28 mouse cellular contexts compared by ENCODE assay signal in the genomic region with DNA sequence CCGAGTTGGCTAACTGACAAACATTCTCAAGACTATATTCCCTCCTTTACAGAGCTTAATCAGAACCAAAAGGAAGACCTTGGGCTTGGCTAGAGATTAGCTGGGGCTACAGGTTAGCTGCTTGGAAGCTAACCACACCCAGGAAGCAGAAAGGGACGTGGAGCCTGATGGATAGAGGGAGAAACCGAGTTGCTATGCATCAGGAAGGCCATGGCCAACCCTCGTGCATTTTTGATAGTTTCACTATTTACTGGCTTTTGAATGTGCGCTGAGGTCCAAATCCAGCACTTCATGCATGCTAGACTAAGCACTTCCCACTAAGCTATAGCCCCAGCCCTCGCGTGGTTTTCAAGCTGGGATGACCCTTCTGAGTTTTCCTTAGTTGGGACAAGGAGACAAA. TPM values are rescaled to one million over a fixed set of nuclear protein-coding genes. Genes with fewer than 3 reads are reported as not detected.
DNase-seq lines count a peak whose midpoint lies in the region; ATAC-seq and TF ChIP-seq lines count a peak whose summit lies in the region.
"Had no signal": no experiment of that assay in that cellular context is flagged by ENCODE, and none has a peak within 500 bp of the region (broad histone marks: within the 10 kb centered on the region; RNA-seq: fewer than 3 reads in every experiment).

No protein-coding gene starts in this region.

- H3K27ac ChIP-seq in heart, embryonic 16.5 days (ENCODE audit: low read length): 0 out of 2 replicates have a peak overlapping the region, but pooled peaks have one; percentile 25
- peak overlapping the region; percentile 9; the same call in 1 of the 2 replicates for H3K27ac ChIP-seq in embryonic fibroblast, embryonic 13.5 days (ENCODE audit: insufficient read depth, low read length)
- H3K27ac ChIP-seq: embryonic facial prominence, embryonic 12.5 days; embryonic facial prominence, embryonic 15.5 days; forebrain, embryonic 12.5 days; forebrain, embryonic 15.5 days; heart, embryonic 13.5 days; hindbrain, embryonic 12.5 days; hindbrain, embryonic 15.5 days; intestine, embryonic 15.5 days had no signal

- peaks cover 27% of the 10 kb centered on the region for H3K4me1 ChIP-seq in heart, embryonic 16.5 days (ENCODE audit: control insufficient read depth, insufficient read depth, low read length)
- peaks cover 25% of the 10 kb centered on the region for H3K4me1 ChIP-seq in embryonic fibroblast, embryonic 13.5 days (ENCODE audit: control insufficient read depth, insufficient read depth, low read length)

- no peaks in the 10 kb centered on the region for H3K36me3 ChIP-seq in heart, embryonic 16.5 days (ENCODE audit: control insufficient read depth, insufficient read depth)
- H3K36me3 ChIP-seq: embryonic facial prominence, embryonic 12.5 days; embryonic facial prominence, embryonic 15.5 days; forebrain, embryonic 12.5 days; hindbrain, embryonic 12.5 days; hindbrain, embryonic 15.5 days; intestine, embryonic 15.5 days had no signal

- ATAC-seq in heart, embryonic 16.5 days (replicated peaks; ENCODE audit: extremely low read depth, insufficient read depth, low FRiP score): no peak
- ATAC-seq: activated CD4-positive, CD25-positive, alpha-beta regulatory T cell, adult 4 months; CD4-positive, CD25-positive, alpha-beta regulatory T cell, adult 4 months; forebrain, embryonic 15.5 days; intestine, embryonic 15.5 days had no signal

- H3K9me3 ChIP-seq in heart, embryonic 16.5 days (replicated peaks; ENCODE audit: control insufficient read depth, low read length): no peaks in the 10 kb centered on the region
- H3K9me3 ChIP-seq: embryonic facial prominence, embryonic 12.5 days; embryonic facial prominence, embryonic 15.5 days; forebrain, embryonic 12.5 days; forebrain, embryonic 15.5 days; heart, embryonic 13.5 days; hindbrain, embryonic 12.5 days; hindbrain, embryonic 15.5 days; intestine, embryonic 15.5 days had no signal

- no peak for TF ChIP-seq CTCF in embryonic fibroblast, embryonic 13.5 days (IDR thresholded peaks at IDR 0.05; ENCODE audit: borderline replicate concordance, insufficient read depth, low read length)

- DNase-seq in heart, adult 11 months: peak; percentile 83
- DNase-seq in heart, adult 8-10 months (ENCODE audit: low spot score): no peak
- DNase-seq in heart, adult 18-20 months: no peak
- DNase-seq in 3T3-L1 (ENCODE audit: low read depth, low spot score): peak; percentile 47
- no peak for DNase-seq in adrenal gland, postnatal 36 days
- DNase-seq: adrenal gland, adult 8-10 months; cerebellum, adult 11 months; cerebellum, adult 2 months; cerebellum, adult 9-11 months; cerebellum, postnatal 25 days; gastrocnemius, postnatal 25 days; kidney, adult 11 months; kidney, adult 8-10 months had no signal

- no peak overlapping the region for H3K9ac ChIP-seq in heart, embryonic 16.5 days (ENCODE audit: low read length)
- H3K9ac ChIP-seq: embryonic facial prominence, embryonic 12.5 days; embryonic facial prominence, embryonic 15.5 days; forebrain, embryonic 12.5 days; forebrain, embryonic 15.5 days; heart, embryonic 13.5 days; hindbrain, embryonic 12.5 days; hindbrain, embryonic 15.5 days; intestine, embryonic 15.5 days had no signal

- no peak overlapping the region for H3K4me2 ChIP-seq in heart, embryonic 16.5 days (ENCODE audit: low read depth, low read length)
- H3K4me2 ChIP-seq: embryonic facial prominence, embryonic 12.5 days; embryonic facial prominence, embryonic 15.5 days; forebrain, embryonic 12.5 days; forebrain, embryonic 15.5 days; heart, embryonic 13.5 days; hindbrain, embryonic 12.5 days; hindbrain, embryonic 15.5 days; intestine, embryonic 15.5 days had no signal

- no peak overlapping the region for H3K4me3 ChIP-seq in heart, embryonic 16.5 days (ENCODE audit: low read length)
- no peak overlapping the region for H3K4me3 ChIP-seq in embryonic fibroblast, embryonic 13.5 days (ENCODE audit: insufficient read depth, low read length)
- H3K4me3 ChIP-seq: embryonic facial prominence, embryonic 12.5 days; embryonic facial prominence, embryonic 15.5 days; erythroblast, embryonic 14.5 days; forebrain, embryonic 12.5 days; forebrain, embryonic 15.5 days; heart, embryonic 13.5 days; hindbrain, embryonic 12.5 days; hindbrain, embryonic 15.5 days; intestine, embryonic 15.5 days had no signal

- no peak for TF ChIP-seq POLR2A in embryonic fibroblast, embryonic 13.5 days (IDR thresholded peaks at IDR 0.05; ENCODE audit: low read depth, low read length)

- 78% methylated on average over 7 of the region's 7 CpGs for WGBS in heart, embryonic 16.5 days

- no peaks in the 10 kb centered on the region for H3K27me3 ChIP-seq in heart, embryonic 16.5 days (ENCODE audit: control insufficient read depth, insufficient read depth, low read length)
- H3K27me3 ChIP-seq: embryonic facial prominence, embryonic 12.5 days; embryonic facial prominence, embryonic 15.5 days; forebrain, embryonic 15.5 days; heart, embryonic 13.5 days; hindbrain, embryonic 12.5 days; hindbrain, embryonic 15.5 days; intestine, embryonic 15.5 days had no signal

RNA-seq across cellular contexts. Expression of gene Wnt2b, which starts 34.0 kb away (rescaled TPM):
- total RNA-seq in heart, adult 8-10 months (2022): 1 to 10 TPM in 1 of 4 experiments, under 1 TPM in 3; 0.38 to 2.0 (median 0.60) TPM
- 1.0 and 1.1 TPM in 2 replicates for polyA plus RNA-seq in heart, embryonic 16.5 days (2015; fragmentation: Nextera tagmentation; extraction: Ambion mirVana)
- total RNA-seq in heart, adult 18-20 months (2021): 1 to 10 TPM in 1 of 2 experiments, under 1 TPM in 1; 0.82 to 1.9 TPM
- polyA plus RNA-seq in embryonic fibroblast, embryonic 13.5 days (2011; ENCODE audit: insufficient read length, low read depth, missing spikeins): 2.5 and 3.6 TPM in 2 replicates
- total RNA-seq in adrenal gland, postnatal 36 days (2021): 10 to 100 TPM; 16.0 to 16.5 TPM
- total RNA-seq: hematopoietic stem cell, adult 5-6 weeks; MEL had no signal
- polyA plus RNA-seq: erythroblast, embryonic 14.5 days had no signal

RNA-seq across cellular contexts. Expression of gene Cttnbp2nl, which starts 57.2 kb away (rescaled TPM):
- 10 to 100 TPM; 14.0 to 21.4 (median 15.6) TPM for total RNA-seq in heart, adult 8-10 months (2022)
- polyA plus RNA-seq in heart, embryonic 16.5 days (2015; fragmentation: Nextera tagmentation; extraction: Ambion mirVana): 19.4 and 21.7 TPM in 2 replicates
- 10 to 100 TPM; 20.7 to 21.6 TPM for total RNA-seq in heart, adult 18-20 months (2021)
- polyA plus RNA-seq in embryonic fibroblast, embryonic 13.5 days (2011; ENCODE audit: insufficient read length, low read depth, missing spikeins): 54.8 and 74.0 TPM in 2 replicates
- total RNA-seq in adrenal gland, postnatal 36 days (2021): 10 to 100 TPM; 16.2 to 26.0 TPM
- polyA plus RNA-seq: activated CD4-positive, CD25-positive, alpha-beta regulatory T cell, adult 4 months had no signal

Comparison
In these comparisons a context has a peak if more than half of its experiments do, and no peak if none do; other contexts are left out.
1. DNase-seq: peak in heart, adult 11 months (single experiment) and 3T3-L1 (single experiment); none in heart, adult 8-10 months (single experiment), heart, adult 18-20 months (0 of 2) and adrenal gland, postnatal 36 days (0 of 2).
2. RNA of gene Wnt2b, which starts 34.0 kb away (total RNA-seq): 16.0 to 16.5 TPM in adrenal gland, postnatal 36 days; 0.82 to 1.9 TPM in heart, adult 18-20 months and 0.38 to 2.0 TPM in heart, adult 8-10 months; every median in the first group is over 4 times any median in the second.